Mouse (Mus musculus): ENCODE measurements around the gene Dcaf4.

DNA sequence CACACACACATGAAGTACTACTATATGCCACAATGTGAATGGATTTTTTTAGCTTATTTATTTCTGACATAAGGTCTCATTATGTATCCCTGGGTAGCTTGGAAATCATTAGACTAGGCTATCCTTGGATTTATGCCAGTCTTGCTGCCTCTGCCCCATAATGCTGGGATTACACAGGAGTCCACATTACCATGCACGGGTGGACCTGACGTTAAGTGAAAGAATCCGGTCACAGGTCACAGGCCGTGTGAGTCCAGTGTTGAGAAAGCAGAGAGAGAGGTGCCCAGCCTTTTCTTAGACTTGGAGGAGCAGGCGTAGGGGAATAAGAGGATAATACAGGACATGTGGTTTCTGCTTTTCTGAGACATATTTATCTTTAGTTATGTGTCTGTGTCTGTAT, 21.0 kb upstream of the Dcaf4 start:
- no peak for TF ChIP-seq CTCF (IDR thresholded peaks at IDR 0.05)
- TF ChIP-seq POLR2A (IDR thresholded peaks at IDR 0.05; ENCODE audit: insufficient read depth, low read depth, low read length): no peak
- TF ChIP-seq EP300 (IDR thresholded peaks at IDR 0.05; ENCODE audit: insufficient read depth, low read depth, low read length): no peak

Data from heart, adult 2 months (tissue).